Mouse (Mus musculus) urinary bladder, postnatal 25 days (tissue): Measurements from ENCODE around the gene Creld2.

Experiments used
- DNase-seq: peaks from one replicate; pipeline ENCODE4 v3.0.0; 2022; ENCODE audit warnings: low spot score

Gene Creld2

GRCm38 (mm10) chr15:88868024-88868742, 48.7 kb downstream of the Creld2 start:
- no peak for DNase-seq

GRCm38 (mm10) chr15:88870418-88871185, 51.2 kb downstream of the Creld2 start:
- no peak for DNase-seq

GRCm38 (mm10) chr15:88874061-88874460, 54.6 kb downstream of the Creld2 start:
- no peak for DNase-seq

- DNase-seq = no peak
These were observed 55.0 kb downstream of the Creld2 start for GRCm38 (mm10) chr15:88874477-88874876.

GRCm38 (mm10) chr15:88875625-88876081, 56.2 kb downstream of the Creld2 start:
- no peak for DNase-seq
